Mouse (Mus musculus): ENCODE results near the gene Ppp1r1a. TPM values are rescaled to one million over a fixed set of nuclear protein-coding genes. Genes with fewer than 3 reads are reported as not detected.

Gene Ppp1r1a
- polyA plus RNA-seq, 1 experiment = 19.9 TPM

GRCm38 (mm10) chr15:103484490-103484889, 53.3 kb downstream of the Ppp1r1a start:
- TF ChIP-seq CTCF (IDR thresholded peaks at IDR 0.05; ENCODE audit: low read depth, low read length) (no peak), POLR2A (IDR thresholded peaks at IDR 0.05; ENCODE audit: insufficient read depth, low read length) (no peak), EP300 (IDR thresholded peaks at IDR 0.05; ENCODE audit: insufficient read depth, low read depth, low read length) (no peak)
- Histone ChIP-seq H3K27ac (ENCODE audit: insufficient read depth, low read length) (no peak overlapping the region), H3K4me1 (ENCODE audit: control insufficient read depth, insufficient read depth, low read length) (no peaks in the 10 kb centered on the region)

GRCm38 (mm10) chr15:103482488-103482887, 55.3 kb downstream of the Ppp1r1a start:
- Histone ChIP-seq H3K9ac (ENCODE audit: low read depth, poor library complexity, severe bottlenecking) (no peak overlapping the region), H3K27ac (ENCODE audit: insufficient read depth, low read length) (no peak overlapping the region), H3K4me3 (ENCODE audit: low read depth, low read length) (no peak overlapping the region), H3K36me3 (ENCODE audit: control insufficient read depth, insufficient read depth, low read length, poor library complexity, severe bottlenecking) (no peaks in the 10 kb centered on the region), H3K4me1 (ENCODE audit: control insufficient read depth, insufficient read depth, low read length) (no peaks in the 10 kb centered on the region), H3K27me3 (ENCODE audit: control insufficient read depth, insufficient read depth, low read length, poor library complexity, severe bottlenecking) (no peaks in the 10 kb centered on the region; the same call in none of the 2 replicates), H3K9me3 (replicated peaks; ENCODE audit: control insufficient read depth, insufficient read depth, low read length, poor library complexity, severe bottlenecking) (no peaks in the 10 kb centered on the region)
- TF ChIP-seq POLR2A (IDR thresholded peaks at IDR 0.05; ENCODE audit: insufficient read depth, low read length) (no peak), CTCF (IDR thresholded peaks at IDR 0.05; ENCODE audit: low read depth, low read length) (no peak), EP300 (IDR thresholded peaks at IDR 0.05; ENCODE audit: insufficient read depth, low read depth, low read length) (no peak)

More at GRCm38 (mm10) chr15:103484490-103484889, 53.3 kb downstream of the Ppp1r1a start:
- H3K4me3 ChIP-seq (ENCODE audit: low read depth, low read length) = no peak overlapping the region
- H3K9me3 ChIP-seq (replicated peaks; ENCODE audit: control insufficient read depth, insufficient read depth, low read length, poor library complexity, severe bottlenecking) = no peaks in the 10 kb centered on the region
- H3K36me3 ChIP-seq (ENCODE audit: control insufficient read depth, insufficient read depth, low read length, poor library complexity, severe bottlenecking) = no peaks in the 10 kb centered on the region
- H3K27me3 ChIP-seq (ENCODE audit: control insufficient read depth, insufficient read depth, low read length, poor library complexity, severe bottlenecking) = no peaks in the 10 kb centered on the region; the same call in none of the 2 replicates
- H3K9ac ChIP-seq (ENCODE audit: low read depth, poor library complexity, severe bottlenecking) = no peak overlapping the region

Other genes starting within 250 kb of the Ppp1r1a start
- gene Gpr84, start 227.4 kb downstream of the Ppp1r1a start, polyA plus RNA-seq (2011; ENCODE audit: insufficient read depth, insufficient read length, low read depth, missing spikeins) = not detected in 2 replicates
- 26.8 and 29.6 TPM in 2 replicates for gene Zfp385a, start 197.9 kb downstream of the Ppp1r1a start, polyA plus RNA-seq (2011; ENCODE audit: insufficient read depth, insufficient read length, low read depth, missing spikeins)
- 35.6 and 39.5 TPM in 2 replicates for gene Itga5, start 171.2 kb downstream of the Ppp1r1a start, polyA plus RNA-seq (2011; ENCODE audit: insufficient read depth, insufficient read length, low read depth, missing spikeins)
- 0.88 TPM in 1 of 2 replicates, not detected in the other for gene Gtsf1, start 107.5 kb downstream of the Ppp1r1a start, polyA plus RNA-seq (2011; ENCODE audit: insufficient read depth, insufficient read length, low read depth, missing spikeins)
- not detected in 2 replicates for gene Gtsf2, start 89.5 kb downstream of the Ppp1r1a start, polyA plus RNA-seq (2011; ENCODE audit: insufficient read depth, insufficient read length, low read depth, missing spikeins)
- gene Nckap1l, start 84.2 kb downstream of the Ppp1r1a start, polyA plus RNA-seq (2011; ENCODE audit: insufficient read depth, insufficient read length, low read depth, missing spikeins) = 0.33 and 0.49 TPM in 2 replicates
- gene Pde1b, start 35.0 kb downstream of the Ppp1r1a start, polyA plus RNA-seq (2011; ENCODE audit: insufficient read depth, insufficient read length, low read depth, missing spikeins) = 20.0 and 21.7 TPM in 2 replicates
- not detected in 2 replicates for gene Glycam1, start 27.1 kb upstream of the Ppp1r1a start, polyA plus RNA-seq (2011; ENCODE audit: insufficient read depth, insufficient read length, low read depth, missing spikeins)
- gene Mucl1, start 217.5 kb upstream of the Ppp1r1a start, polyA plus RNA-seq (2011; ENCODE audit: insufficient read depth, insufficient read length, low read depth, missing spikeins) = not detected in 2 replicates

All from ES-Bruce4 (cell line).